Mouse (Mus musculus): ENCODE results near the gene Zfp72. TPM values are rescaled to one million over a fixed set of nuclear protein-coding genes. Genes with fewer than 3 reads are reported as not detected.

Zfp72 gene
- polyA plus RNA-seq (2012; rRNA removed; ENCODE audit: low replicate concordance) = 0.04 TPM in 2 replicates

DNA sequence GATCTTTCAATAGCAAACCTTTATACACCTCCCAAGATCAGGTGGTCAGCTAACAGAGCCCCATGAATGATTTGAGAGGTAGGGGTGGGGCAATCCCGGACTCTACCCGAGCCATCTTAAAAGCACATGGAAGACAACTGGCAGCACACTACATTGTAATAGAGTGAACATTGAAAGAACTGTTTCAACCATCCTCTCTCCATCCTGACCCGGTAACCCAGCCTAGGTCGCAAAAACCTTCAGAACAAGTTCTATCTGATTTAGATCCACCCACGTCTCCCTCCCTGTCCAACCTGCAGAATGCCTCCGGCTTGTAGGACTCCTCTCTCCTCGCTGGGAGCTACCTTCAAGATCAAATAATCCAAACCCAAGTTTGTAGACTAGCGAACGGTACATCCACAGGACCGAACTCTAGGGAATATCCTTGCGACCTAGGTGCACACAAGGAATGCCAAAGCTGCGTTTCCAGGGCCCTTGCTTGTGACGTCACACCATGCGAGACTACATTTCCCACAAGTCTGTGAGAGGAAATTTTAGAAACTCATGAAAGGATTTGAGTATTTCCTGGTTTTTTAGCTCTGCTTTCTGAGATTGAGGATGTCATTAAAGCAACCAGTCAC lies at the start of gene Zfp72:
Zfp72 (minus strand) TSS at position 466 of the 620 bp plus-strand sequence.

GRCm38 (mm10) chr13:74399298-74399839 lies 8.7 kb upstream of the Zfp72 start, which contains the start of gene Ftl1-ps1:
Gene Ftl1-ps1 (plus strand): TSS chr13:74399694.

GRCm38 (mm10) chr13:74363859-74364235 lies 26.8 kb downstream of the Zfp72 start, which contains the start of gene Lrrc14b:
Gene Lrrc14b (minus strand): TSS chr13:74364005.

DNA sequence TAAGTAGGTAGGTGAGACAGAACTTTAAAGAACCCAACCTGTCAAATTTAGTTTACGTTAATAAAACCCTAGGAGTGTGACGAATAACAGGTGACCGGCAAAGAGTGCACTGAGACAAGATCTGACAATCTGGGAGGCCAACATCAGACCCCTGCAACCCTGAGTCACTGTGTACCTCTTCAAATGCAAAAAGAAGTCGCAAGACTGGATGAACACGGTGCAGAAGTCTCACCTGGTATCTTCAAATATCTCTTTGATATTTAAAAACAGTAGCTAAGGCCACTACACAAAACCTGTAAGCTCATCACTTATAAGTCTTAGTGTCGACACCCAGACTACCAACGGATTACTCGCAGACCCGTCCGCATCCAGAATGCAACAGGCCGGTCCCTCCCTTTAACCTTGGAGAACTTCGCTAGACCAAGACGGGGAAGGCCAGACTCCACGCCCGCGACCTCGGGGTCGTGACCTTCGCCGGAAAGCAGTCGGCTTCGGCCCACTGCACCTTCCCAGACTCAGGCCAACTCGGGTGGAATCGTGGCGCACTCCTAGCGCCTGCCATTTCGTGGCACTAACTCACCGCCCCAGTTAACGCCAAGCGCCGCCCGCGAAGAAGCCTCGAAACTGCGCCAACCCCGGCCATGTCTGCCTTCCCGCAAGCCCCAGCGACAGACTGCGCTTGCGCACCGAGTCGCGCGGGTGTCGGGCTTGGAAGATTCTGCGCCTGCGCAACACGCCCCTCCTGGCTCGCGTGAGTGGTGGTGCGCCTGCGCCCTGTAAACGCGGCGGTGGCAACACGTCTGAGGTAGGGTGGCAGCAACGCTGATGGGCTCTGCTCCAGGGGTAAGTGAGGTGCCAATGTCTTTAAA lies 40.8 kb downstream of the Zfp72 start, which contains the start of the genes Sdha and Ccdc127:
Sdha (minus strand) TSS at position 715 of the 869 bp plus-strand sequence.
Ccdc127 (plus strand) TSS at position 744 of the 869 bp plus-strand sequence.

Other genes with a start within 250 kb of the Zfp72 start
- gene Exoc3, start 182.1 kb downstream of the Zfp72 start, polyA plus RNA-seq (2012; rRNA removed; ENCODE audit: low replicate concordance) = 27.8 and 29.5 TPM in 2 replicates
- 0.63 and 0.65 TPM in 2 replicates for gene Ahrr, start 98.5 kb downstream of the Zfp72 start, polyA plus RNA-seq (2012; rRNA removed; ENCODE audit: low replicate concordance)
- gene Pdcd6, start 73.3 kb downstream of the Zfp72 start, polyA plus RNA-seq (2012; rRNA removed; ENCODE audit: low replicate concordance) = 84.9 and 135 TPM in 2 replicates
- 78.2 and 90.4 TPM in 2 replicates for gene Sdha, start 40.6 kb downstream of the Zfp72 start, polyA plus RNA-seq (2012; rRNA removed; ENCODE audit: low replicate concordance)
- 0.51 and 0.64 TPM in 2 replicates for gene Ccdc127, start 40.5 kb downstream of the Zfp72 start, polyA plus RNA-seq (2012; rRNA removed; ENCODE audit: low replicate concordance)
- gene Lrrc14b, start 26.8 kb downstream of the Zfp72 start, polyA plus RNA-seq (2012; rRNA removed; ENCODE audit: low replicate concordance) = 0.21 and 0.30 TPM in 2 replicates
- gene Ftl1-ps1, start 8.9 kb upstream of the Zfp72 start, polyA plus RNA-seq (2012; rRNA removed; ENCODE audit: low replicate concordance) = 23.3 and 23.8 TPM in 2 replicates
- gene Zfp825, start 103.2 kb upstream of the Zfp72 start, polyA plus RNA-seq (2012; rRNA removed; ENCODE audit: low replicate concordance) = 0.13 and 0.14 TPM in 2 replicates
- gene Erap1, start 248.7 kb upstream of the Zfp72 start, polyA plus RNA-seq (2012; rRNA removed; ENCODE audit: low replicate concordance) = 2.3 and 4.1 TPM in 2 replicates

All from duodenum, adult 2 months (tissue).